Mouse (Mus musculus) stomach, postnatal 0 days (tissue): ENCODE measurements around the gene Smim24. TPM values are rescaled to one million over a fixed set of nuclear protein-coding genes. Genes with fewer than 3 reads are reported as not detected.

Experiments used
- ATAC-seq: fragments of 200-750 bp; cut with Nextera tagmentation; 2 replicates; pipeline ENCODE4 v1.8.0; 2017; ENCODE audit not compliant: low FRiP score, low TSS enrichment
- DNase-seq: peaks from one replicate; pipeline ENCODE4 v3.0.0-alpha.2; 2016; ENCODE audit warnings: low spot score
- H3K27ac ChIP-seq: fragments of 300-500 bp; sonication (generic); replicated peaks from 2 replicates; pipeline ENCODE4 v1.5.1; 2014; ENCODE audit warnings: mild to moderate bottlenecking, control low read depth
- H3K27me3 ChIP-seq: fragments of 300-500 bp; sonication (generic); 2 replicates; pipeline ENCODE4 v1.6.1; 2014; ENCODE audit warnings: low read length; ENCODE audit not compliant: control insufficient read depth, insufficient read depth
- H3K36me3 ChIP-seq: fragments of 300-500 bp; sonication (generic); 2 replicates; pipeline ENCODE4 v1.6.1; 2014; ENCODE audit warnings: low read length, mixed read lengths; ENCODE audit not compliant: control insufficient read depth, insufficient read depth
- H3K4me1 ChIP-seq: fragments of 300-500 bp; sonication (generic); replicated peaks from 2 replicates; pipeline ENCODE4 v1.6.1; 2014; ENCODE audit warnings: antibody characterized with exemption; ENCODE audit not compliant: control insufficient read depth, insufficient read depth
- H3K4me2 ChIP-seq: fragments of 300-500 bp; sonication (generic); replicated peaks from 2 replicates; pipeline ENCODE4 v1.6.1; 2014; ENCODE audit warnings: low read depth, mild to moderate bottlenecking, control low read depth, moderate library complexity
- H3K4me3 ChIP-seq: fragments of 300-500 bp; sonication (generic); 2 replicates; pipeline ENCODE4 v1.5.1; 2014; ENCODE audit warnings: low read depth, low read length, control low read depth
- H3K9ac ChIP-seq: fragments of 300-500 bp; sonication (generic); 2 replicates; pipeline ENCODE4 v1.6.1; 2014; ENCODE audit warnings: mild to moderate bottlenecking, low read length, control low read depth, mixed read lengths
- H3K9me3 ChIP-seq: fragments of 300-500 bp; sonication (generic); 2 replicates; pipeline ENCODE4 v1.6.1; 2016; ENCODE audit warnings: low read length; ENCODE audit not compliant: control insufficient read depth
- CTCF ChIP-seq: IDR thresholded peaks from 2 replicates; pipeline ENCODE4 v1.5.1; 2016; ENCODE audit warnings: antibody characterized with exemption, low read depth, mild to moderate bottlenecking, moderate library complexity
- EP300 ChIP-seq: optimal IDR thresholded peaks from 2 replicates; pipeline ENCODE3; 2016; ENCODE audit warnings: antibody characterized with exemption
- WGBS: fragments of 180-500 bp; shearing (Covaris S2); extraction: QIAGEN DNeasy Blood & Tissue Kit; methylation state at CpG from one replicate; pipeline ENCODE4 v1.1.7; 2014; 5-methylcytosine and 5-hydroxymethylcytosine counted together
- polyA plus RNA-seq: library from polyadenylated mRNA; unstranded; fragments of >200 nt; fragmentation: Nextera tagmentation; extraction: Ambion mirVana; gene quantifications from 2 replicates; pipeline ENCODE4 v1.2.1, GENCODE M21; 2015

The Smim24 gene
- polyA plus RNA-seq, 1 experiment from 2014 or later = 205 TPM

GRCm38 (mm10) chr10:81413310-81414261 lies 20.7 kb downstream of the Smim24 start:
- DNase-seq (peak; percentile 74), ATAC-seq (peak; percentile 27; the same call in 1 of the 2 replicates)
- Histone ChIP-seq H3K4me1 (peaks cover 30% of the 10 kb centered on the region), H3K4me2 (peak overlapping the region; percentile 44), H3K4me3 (no peak overlapping the region), H3K9me3 (no peaks in the 10 kb centered on the region), H3K9ac (peak overlapping the region; percentile 45), H3K27ac (peak overlapping the region; percentile 93), H3K36me3 (0 out of 2 replicates have a peak, but pooled peaks cover 2% of the 10 kb centered on the region), H3K27me3 (no peaks in the 10 kb centered on the region)
- TF ChIP-seq CTCF = peak; percentile 49
- no peak for TF ChIP-seq EP300
- 26% methylated on average over 26 of the region's 26 CpGs for WGBS

DNA sequence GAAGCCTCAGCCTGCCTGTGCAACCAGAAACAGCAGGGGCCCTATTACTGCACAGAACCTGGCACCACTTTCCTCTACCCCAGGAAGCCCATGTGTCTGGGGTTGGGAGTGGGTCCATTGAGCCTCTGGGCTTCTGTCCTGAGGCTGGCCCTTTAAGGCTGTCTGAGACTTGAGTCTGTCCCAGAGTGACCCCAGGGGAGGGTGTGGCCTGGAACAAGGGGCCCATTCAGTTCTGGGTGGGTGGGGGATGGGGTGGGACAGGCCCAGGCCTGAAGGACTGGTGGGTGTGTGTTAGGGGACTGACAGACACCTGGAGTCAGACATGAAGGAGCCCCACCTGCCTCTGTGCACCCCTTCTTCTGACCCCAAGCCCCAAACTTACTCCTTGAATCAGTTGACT lies 21.8 kb downstream of the Smim24 start:
- H3K27me3 ChIP-seq = no peaks in the 10 kb centered on the region
- DNase-seq = peak; percentile 74
- TF ChIP-seq EP300 = no peak
- peaks cover 30% of the 10 kb centered on the region for H3K4me1 ChIP-seq
- 0 out of 2 replicates have a peak, but pooled peaks cover 5% of the 10 kb centered on the region for H3K36me3 ChIP-seq
- no peaks in the 10 kb centered on the region for H3K9me3 ChIP-seq
- H3K27ac ChIP-seq = peak overlapping the region; percentile 93
- no peak overlapping the region for H3K9ac ChIP-seq
- H3K4me3 ChIP-seq = no peak overlapping the region
- peak overlapping the region; percentile 44; the same call in 1 of the 2 replicates for H3K4me2 ChIP-seq
- ATAC-seq = no peak

DNA sequence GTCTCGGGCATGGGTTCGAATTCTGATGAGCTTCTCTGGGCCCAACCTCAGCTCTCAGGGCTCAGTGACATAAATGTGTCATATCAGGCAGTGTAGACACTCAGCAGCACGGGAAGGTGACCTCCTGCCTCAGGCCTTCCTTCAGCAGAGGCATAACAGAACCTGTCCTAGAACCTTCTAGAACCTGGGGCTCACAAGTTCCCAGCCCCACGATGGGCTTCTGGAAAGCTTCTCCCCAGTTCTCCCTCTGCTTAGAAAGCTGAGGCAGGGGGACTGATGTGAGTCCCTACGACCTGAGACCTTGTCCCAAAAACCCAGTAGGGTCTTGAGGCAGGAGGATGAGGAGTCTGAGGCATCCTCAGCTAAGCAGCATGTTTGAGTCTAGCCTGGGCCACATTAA lies 22.3 kb downstream of the Smim24 start:
- H3K4me3 ChIP-seq = no peak overlapping the region
- no peak overlapping the region; the same call in 1 of the 2 replicates for H3K9ac ChIP-seq
- H3K27me3 ChIP-seq = no peaks in the 10 kb centered on the region
- H3K36me3 ChIP-seq = 0 out of 2 replicates have a peak, but pooled peaks cover 5% of the 10 kb centered on the region
- no peak overlapping the region for H3K4me2 ChIP-seq
- DNase-seq (no peak), ATAC-seq (no peak)
- TF ChIP-seq EP300 (no peak), CTCF (no peak)
- no peaks in the 10 kb centered on the region for H3K9me3 ChIP-seq
- WGBS = 72% methylated on average over 5 of the region's 5 CpGs
- peaks cover 30% of the 10 kb centered on the region for H3K4me1 ChIP-seq
- peak overlapping the region; percentile 61 for H3K27ac ChIP-seq

- Histone ChIP-seq H3K36me3 (0 out of 2 replicates have a peak, but pooled peaks cover 3% of the 10 kb centered on the region), H3K27me3 (no peaks in the 10 kb centered on the region), H3K27ac (peak overlapping the region; percentile 61), H3K4me2 (no peak overlapping the region), H3K9ac (no peak overlapping the region; the same call in 1 of the 2 replicates), H3K4me1 (peaks cover 30% of the 10 kb centered on the region), H3K4me3 (no peak overlapping the region), H3K9me3 (no peaks in the 10 kb centered on the region)
- TF ChIP-seq EP300 (no peak), CTCF (no peak)
- no peak for DNase-seq
- WGBS = 57% methylated on average over 17 of the region's 17 CpGs
- ATAC-seq = no peak
Measured at GRCm38 (mm10) chr10:81415549-81416310, 22.9 kb downstream of the Smim24 start.

DNA sequence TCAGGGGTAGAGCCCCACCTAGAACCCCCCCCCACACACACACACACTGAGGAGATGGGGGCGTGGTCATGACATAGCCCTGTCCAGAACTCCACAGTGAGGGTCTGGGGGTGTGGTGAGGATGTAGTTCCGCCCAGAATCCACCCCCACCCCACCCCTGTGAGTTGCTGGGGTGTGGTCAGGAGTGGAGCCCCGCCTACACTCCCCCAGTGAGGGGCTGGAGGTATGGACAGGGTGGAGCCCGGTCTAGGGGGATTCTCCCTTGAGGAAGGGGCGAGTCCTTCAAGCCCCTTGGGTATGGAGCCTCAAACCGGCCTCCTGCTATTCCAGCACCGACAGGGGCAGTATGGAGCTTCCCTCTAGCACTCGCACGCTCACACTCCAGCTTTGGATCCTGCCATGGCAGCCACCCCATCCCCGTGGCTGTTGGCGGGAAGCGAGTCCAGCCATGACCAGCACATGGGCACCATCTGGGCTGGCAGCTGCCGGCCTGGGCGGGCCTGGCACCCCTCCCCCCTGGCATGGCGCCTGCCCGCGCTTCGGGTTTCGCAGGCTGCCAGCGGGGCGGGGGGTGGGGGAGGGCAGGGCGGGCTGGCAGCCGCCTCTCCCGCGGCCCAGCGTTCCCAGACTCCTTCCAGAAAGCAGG lies 23.9 kb downstream of the Smim24 start:
- DNase-seq (peak; percentile 80), ATAC-seq (peak; percentile 67)
- peak overlapping the region; percentile 86 for H3K27ac ChIP-seq
- peak overlapping the region; percentile 51 for H3K9ac ChIP-seq
- peak overlapping the region; percentile 54 for H3K4me2 ChIP-seq
- H3K27me3 ChIP-seq = no peaks in the 10 kb centered on the region
- peaks cover 27% of the 10 kb centered on the region for H3K4me1 ChIP-seq
- 2% methylated on average over 20 of the region's 26 CpGs for WGBS
- TF ChIP-seq CTCF (peak; percentile 77), EP300 (no peak)
- H3K36me3 ChIP-seq = 0 out of 2 replicates have a peak, but pooled peaks cover 3% of the 10 kb centered on the region
- H3K9me3 ChIP-seq = no peaks in the 10 kb centered on the region
- peak overlapping the region; percentile 27 for H3K4me3 ChIP-seq
